Comparison of ENCODE assay signal across 8 mouse cellular contexts in genomic region chr7:80687721-80688555, GRCm38 (mm10). TPM values are rescaled to one million over a fixed set of nuclear protein-coding genes. Genes with fewer than 3 reads are reported as not detected.
DNase-seq lines count a peak whose midpoint lies in the region; ATAC-seq lines count a peak whose summit lies in the region.

No protein-coding gene starts in this region.

- peak overlapping the region; percentile 88 for H3K4me2 ChIP-seq in intestine, embryonic 15.5 days (replicated peaks)

- peak overlapping the region; percentile 91 for H3K4me3 ChIP-seq in intestine, embryonic 15.5 days (replicated peaks)
- peak overlapping the region; percentile 98 for H3K4me3 ChIP-seq in megakaryocyte, embryonic 14.5 days (replicated peaks)

- H3K27me3 ChIP-seq in intestine, embryonic 15.5 days (replicated peaks) = no peaks in the 10 kb centered on the region
- H3K27me3 ChIP-seq in megakaryocyte, embryonic 14.5 days (replicated peaks) = no peaks in the 10 kb centered on the region

- ATAC-seq in intestine, embryonic 15.5 days = peak; percentile 34

- DNase-seq in adrenal gland, adult (ENCODE audit: inconsistent age in 2 of 2, low spot score in 1 of 2) = peak; percentile 74 to 91
- peak; percentile 48 for DNase-seq in embryo, embryonic 11.5 days (ENCODE audit: low read depth, low spot score)
- peak; percentile 45 to 68 for DNase-seq in gastrocnemius, postnatal 36 days
- peak; percentile 42 to 77 for DNase-seq in left cerebral cortex, postnatal 10 days (ENCODE audit: extremely low spot score in 1 of 2, low spot score in 2 of 2)
- peak; percentile 59 to 78 for DNase-seq in right cerebral cortex, adult 2 months (ENCODE audit: low spot score in 2 of 2)
- peak; percentile 64 for DNase-seq in urinary bladder, adult 2 months (ENCODE audit: low spot score)

- no peaks in the 10 kb centered on the region for H3K9me3 ChIP-seq in intestine, embryonic 15.5 days
- no peaks in the 10 kb centered on the region for H3K9me3 ChIP-seq in megakaryocyte, embryonic 14.5 days

- H3K27ac ChIP-seq in intestine, embryonic 15.5 days = peak overlapping the region; percentile 97

- intact Hi-C loops in gastrocnemius, postnatal 36 days (cut with DNase I) = loop anchor here (5.0 kb wide), 1 partner anchor 46 kb away; no protein-coding TSS in a partner anchor
- intact Hi-C loops in left cerebral cortex, postnatal 10 days (cut with DNase I) = loop anchor here (5.0 kb wide), 2 partner anchors 41 to 76 kb away; no protein-coding TSS in a partner anchor

- peak overlapping the region; percentile 94 for H3K9ac ChIP-seq in intestine, embryonic 15.5 days

- peaks cover 11% of the 10 kb centered on the region for H3K4me1 ChIP-seq in intestine, embryonic 15.5 days (replicated peaks)
- H3K4me1 ChIP-seq in megakaryocyte, embryonic 14.5 days = peaks cover 46% of the 10 kb centered on the region

- no peaks in the 10 kb centered on the region for H3K36me3 ChIP-seq in intestine, embryonic 15.5 days
- peaks cover 8% of the 10 kb centered on the region for H3K36me3 ChIP-seq in megakaryocyte, embryonic 14.5 days (replicated peaks; ENCODE audit: low read length)

- 1% methylated on average over 69 of the region's 69 CpGs for WGBS in intestine, embryonic 15.5 days

RNA-seq across cellular contexts. Expression of gene Crtc3, which starts 0.7 kb away (rescaled TPM):
- 10 to 100 TPM; 10.2 to 10.3 TPM for total RNA-seq in gastrocnemius, postnatal 36 days (2021)
- polyA plus RNA-seq in intestine, embryonic 15.5 days (2015; fragmentation: Nextera tagmentation; extraction: Ambion mirVana) = 15.5 and 15.8 TPM in 2 replicates
- 10 to 100 TPM; 16.8 to 18.9 TPM for total RNA-seq in left cerebral cortex, postnatal 10 days (2021)
- 9.4 and 13.7 TPM in 2 replicates for polyA plus RNA-seq in megakaryocyte, embryonic 14.5 days (2012; ENCODE audit: insufficient read depth, low replicate concordance)
- 12.0 and 16.4 TPM in 2 replicates for polyA plus RNA-seq in urinary bladder, adult 2 months (2012; rRNA removed)

Comparison
In these comparisons a context has a peak if more than half of its experiments do, and no peak if none do; other contexts are left out.
1. Peak in every context shown above with its lines: DNase-seq, ATAC-seq, H3K4me3 ChIP-seq and H3K27ac ChIP-seq.